Mouse (Mus musculus): ENCODE results near the gene Crebbp. TPM values are rescaled to one million over a fixed set of nuclear protein-coding genes. Genes with fewer than 3 reads are reported as not detected.
A peak's percentile ranks its signal among the peaks of the same experiment; 100 is the strongest.

The Crebbp gene
- polyA plus RNA-seq, 1 experiment from 2014 or later, result 8.8 TPM

DNA sequence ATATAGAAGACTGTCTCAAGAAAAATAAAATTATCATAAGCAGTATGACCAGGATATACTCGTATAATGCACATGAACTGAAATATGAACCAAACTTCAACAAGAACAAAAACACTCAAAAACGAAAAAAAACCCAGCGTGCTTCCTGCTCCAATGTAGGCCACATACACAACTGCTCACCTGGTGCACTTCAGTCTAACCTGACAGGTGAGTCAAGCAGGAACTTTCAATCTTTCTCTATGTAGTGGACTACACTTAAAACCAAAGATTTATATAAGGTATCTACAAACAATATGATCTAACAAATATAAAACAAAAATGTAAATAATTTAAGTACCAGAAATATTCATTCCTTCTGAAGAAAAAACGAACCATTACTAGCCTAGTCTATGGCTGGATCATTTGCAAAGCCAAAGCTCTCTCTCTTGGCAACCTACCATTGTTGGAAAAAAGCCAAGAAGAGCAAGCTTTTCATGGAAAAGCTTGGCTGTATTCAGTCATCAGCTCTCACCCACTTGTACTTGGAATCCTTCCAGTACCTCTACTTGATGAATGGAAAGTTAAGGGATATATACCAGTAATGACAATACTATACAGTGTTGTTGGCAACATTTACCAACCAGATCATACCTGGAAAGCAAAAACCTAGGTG lies 53.4 kb downstream of the Crebbp start:
- no peak overlapping the region for H3K9ac ChIP-seq
- no peak for DNase-seq
- no peak for ATAC-seq (ENCODE audit: low read depth)
- peaks cover 4% of the 10 kb centered on the region; the same call in 1 of the 2 replicates for H3K36me3 ChIP-seq
- no peaks in the 10 kb centered on the region for H3K9me3 ChIP-seq (replicated peaks)
- no peak overlapping the region for H3K4me2 ChIP-seq
- WGBS (ENCODE audit: insufficient replicate concordance), result 77% methylated on average over 4 of the region's 4 CpGs
- H3K4me1 ChIP-seq (replicated peaks), result peaks cover 27% of the 10 kb centered on the region
- no peak overlapping the region for H3K27ac ChIP-seq
- H3K4me3 ChIP-seq (replicated peaks), result no peak overlapping the region
- no peaks in the 10 kb centered on the region for H3K27me3 ChIP-seq

DNA sequence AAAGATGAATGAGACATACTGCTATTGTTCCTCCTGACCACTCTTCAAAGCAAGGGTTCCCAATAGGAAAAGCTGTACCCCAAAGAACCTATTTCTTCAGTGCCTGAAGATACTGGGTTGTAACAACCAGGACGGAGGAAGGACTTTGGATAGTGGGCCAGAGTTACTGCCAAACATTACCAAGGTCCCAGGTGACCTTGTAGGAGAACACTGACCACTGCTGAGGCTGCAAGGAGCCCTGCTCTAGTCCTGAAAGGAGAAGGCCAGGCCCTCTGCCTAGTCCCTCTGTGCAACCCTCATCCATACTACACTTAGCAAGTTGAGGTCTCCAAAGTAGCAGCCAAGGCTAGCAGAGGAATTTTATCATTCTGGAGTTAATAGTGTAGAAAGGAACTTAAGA lies 60.7 kb downstream of the Crebbp start:
- WGBS (ENCODE audit: insufficient replicate concordance), result 88% methylated on average over 1 of the region's 1 CpGs
- no peak overlapping the region for H3K9ac ChIP-seq
- H3K36me3 ChIP-seq, result peaks cover 9% of the 10 kb centered on the region

DNA sequence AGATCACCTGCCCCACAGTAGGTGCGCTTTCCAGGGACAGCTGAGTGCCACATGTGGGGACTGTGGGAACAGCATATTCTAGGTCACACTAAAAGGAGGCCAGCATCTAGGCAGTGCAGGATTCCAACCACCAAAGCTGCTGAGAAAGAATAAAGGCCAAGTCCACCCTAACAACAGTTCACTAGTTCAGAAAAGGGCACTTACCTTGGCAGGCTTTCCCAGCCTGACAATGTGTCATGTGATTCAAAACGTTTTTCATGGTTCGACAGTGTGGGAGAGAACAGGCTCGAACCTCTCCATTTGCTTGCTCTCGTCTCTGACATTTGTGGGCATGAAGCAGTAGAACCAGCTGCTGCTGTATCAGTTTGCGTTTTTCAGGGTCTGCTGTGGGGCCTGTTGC lies 75.3 kb downstream of the Crebbp start:
- 77% methylated on average over 6 of the region's 6 CpGs for WGBS (ENCODE audit: insufficient replicate concordance)
- no peaks in the 10 kb centered on the region for H3K27me3 ChIP-seq
- H3K4me1 ChIP-seq (replicated peaks), result peaks cover 7% of the 10 kb centered on the region
- H3K9me3 ChIP-seq (replicated peaks), result no peaks in the 10 kb centered on the region
- H3K27ac ChIP-seq, result no peak overlapping the region
- no peak for DNase-seq
- ATAC-seq (ENCODE audit: low read depth), result no peak
- H3K4me2 ChIP-seq, result no peak overlapping the region
- no peak overlapping the region for H3K4me3 ChIP-seq (replicated peaks)
- peaks cover 27% of the 10 kb centered on the region for H3K36me3 ChIP-seq
- H3K9ac ChIP-seq, result no peak overlapping the region

More for the DNA sequence above, 60.7 kb downstream of the Crebbp start:
- Histone ChIP-seq H3K9me3 (replicated peaks) (no peaks in the 10 kb centered on the region), H3K4me2 (no peak overlapping the region), H3K4me3 (replicated peaks) (no peak overlapping the region), H3K27ac (no peak overlapping the region), H3K27me3 (no peaks in the 10 kb centered on the region), H3K4me1 (replicated peaks) (peaks cover 31% of the 10 kb centered on the region)
- ATAC-seq (ENCODE audit: low read depth) (no peak), DNase-seq (no peak)

DNA sequence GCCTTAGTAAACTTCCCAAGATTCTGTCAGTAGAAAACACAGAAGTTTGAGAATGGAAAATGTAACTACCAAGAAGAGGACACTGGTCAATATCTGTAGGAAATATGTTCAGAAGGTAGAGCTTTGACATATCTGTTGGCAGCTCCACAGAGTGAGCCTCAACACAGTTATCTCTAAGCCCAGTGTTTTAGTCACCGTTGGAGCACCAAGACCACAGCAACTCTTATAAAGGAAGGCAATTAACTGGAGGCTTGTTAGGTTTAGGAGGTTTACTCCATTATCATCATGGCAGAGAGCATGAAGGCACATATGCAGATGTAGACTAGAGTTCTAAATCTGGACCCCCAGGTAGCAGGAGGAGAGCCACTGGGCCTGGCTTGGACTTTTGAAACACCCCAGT lies 80.0 kb downstream of the Crebbp start:
- H3K4me2 ChIP-seq, result no peak overlapping the region
- no peaks in the 10 kb centered on the region for H3K27me3 ChIP-seq
- WGBS (ENCODE audit: insufficient replicate concordance), result 30% methylated on average over 1 of the region's 1 CpGs
- no peak overlapping the region for H3K4me3 ChIP-seq (replicated peaks)
- no peak for DNase-seq
- no peaks in the 10 kb centered on the region for H3K9me3 ChIP-seq (replicated peaks)
- peaks cover 32% of the 10 kb centered on the region for H3K36me3 ChIP-seq
- H3K9ac ChIP-seq, result no peak overlapping the region
- 0 out of 2 replicates have a peak, but pooled peaks have one; percentile 43 for ATAC-seq (ENCODE audit: low read depth)
- peaks cover 7% of the 10 kb centered on the region for H3K4me1 ChIP-seq (replicated peaks)
- H3K27ac ChIP-seq, result peak overlapping the region; percentile 43; the same call in 1 of the 2 replicates

DNA sequence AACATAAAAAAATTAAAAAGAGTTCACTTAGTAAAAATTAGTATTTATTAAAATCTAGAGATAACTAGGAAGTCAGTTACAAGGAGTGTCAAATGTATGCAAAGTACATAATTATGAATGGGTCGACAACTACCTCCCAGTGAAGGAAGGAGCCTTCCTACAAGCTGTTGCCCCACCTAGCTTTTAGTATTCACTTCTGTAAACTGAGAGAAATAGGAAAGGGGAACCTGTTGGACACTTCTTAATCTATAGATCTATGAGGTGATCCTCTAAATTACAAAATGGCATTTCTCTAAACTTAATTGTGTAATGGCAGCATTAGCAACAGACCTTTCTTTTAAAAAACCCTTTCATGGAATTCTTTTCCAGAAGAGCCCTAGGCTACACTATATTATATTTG lies 84.9 kb downstream of the Crebbp start:
- H3K4me1 ChIP-seq (replicated peaks), result peaks cover 3% of the 10 kb centered on the region
- no peak overlapping the region for H3K4me3 ChIP-seq (replicated peaks)
- H3K27ac ChIP-seq, result no peak overlapping the region
- ATAC-seq (ENCODE audit: low read depth) (no peak), DNase-seq (no peak)
- no peak overlapping the region for H3K4me2 ChIP-seq
- no peaks in the 10 kb centered on the region for H3K27me3 ChIP-seq
- whole genome bisulfite sequencing (ENCODE audit: insufficient replicate concordance), result 59% methylated on average over 1 of the region's 1 CpGs
- H3K9ac ChIP-seq, result no peak overlapping the region
- peaks cover 42% of the 10 kb centered on the region for H3K36me3 ChIP-seq
- H3K9me3 ChIP-seq (replicated peaks), result no peaks in the 10 kb centered on the region

DNA sequence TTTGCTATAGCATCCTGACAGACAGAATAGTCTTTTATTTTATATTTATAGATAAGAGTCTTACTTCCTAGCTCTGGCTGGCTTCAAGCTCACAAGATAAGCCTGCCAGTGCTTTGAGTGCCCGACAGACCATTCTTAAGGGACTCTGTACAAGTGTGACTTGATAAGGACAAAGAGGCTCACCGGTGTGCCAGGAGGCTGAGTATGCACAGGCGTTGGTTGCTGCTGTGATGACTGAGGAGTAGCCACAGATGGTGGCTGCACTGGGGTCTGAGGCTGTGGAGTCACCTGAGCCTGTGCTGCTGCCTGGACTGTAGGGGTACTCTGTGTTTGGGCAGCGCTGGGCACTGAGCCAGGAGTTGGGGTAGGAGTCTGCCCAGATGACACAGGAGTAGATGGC lies 96.7 kb downstream of the Crebbp start:
- H3K4me1 ChIP-seq (replicated peaks), result peaks cover 6% of the 10 kb centered on the region
- 34% methylated on average over 4 of the region's 4 CpGs for WGBS (ENCODE audit: insufficient replicate concordance)
- no peaks in the 10 kb centered on the region for H3K27me3 ChIP-seq
- H3K4me3 ChIP-seq (replicated peaks), result no peak overlapping the region
- H3K36me3 ChIP-seq, result peaks cover 84% of the 10 kb centered on the region
- H3K27ac ChIP-seq, result peak overlapping the region; percentile 39; the same call in 1 of the 2 replicates
- DNase-seq, result peak; percentile 15
- peak; percentile 88 for ATAC-seq (ENCODE audit: low read depth)
- H3K9me3 ChIP-seq (replicated peaks), result no peaks in the 10 kb centered on the region
- no peak overlapping the region for H3K9ac ChIP-seq
- H3K4me2 ChIP-seq, result no peak overlapping the region

- ATAC-seq (ENCODE audit: low read depth), result peak; percentile 67
- H3K27ac ChIP-seq, result no peak overlapping the region
Measured at GRCm38 (mm10) chr16:4100374-4100773, 113.4 kb downstream of the Crebbp start.

DNA sequence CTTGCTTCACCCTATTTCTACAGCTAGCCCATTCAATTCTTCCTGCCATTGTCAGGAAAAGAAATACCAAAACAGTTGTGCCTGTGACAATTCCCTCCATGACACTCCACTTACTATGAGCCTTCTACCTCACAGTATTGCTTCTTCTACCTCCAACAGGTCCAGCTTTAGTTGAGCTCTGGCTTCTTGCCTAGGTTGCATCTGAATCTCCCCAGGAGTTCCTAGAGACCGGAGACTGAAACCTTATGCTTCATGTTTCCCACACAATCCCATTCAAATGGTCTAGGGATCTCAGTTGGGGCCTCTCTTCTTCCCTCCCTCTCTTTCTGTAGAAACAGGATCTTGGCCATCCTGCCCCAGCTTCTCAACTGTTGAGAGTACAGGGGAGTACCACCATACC lies 116.3 kb downstream of the Crebbp start:
- peaks cover 67% of the 10 kb centered on the region for H3K36me3 ChIP-seq
- WGBS (ENCODE audit: insufficient replicate concordance), result 94% methylated on average over 1 of the region's 1 CpGs
- H3K4me1 ChIP-seq (replicated peaks), result peaks cover 9% of the 10 kb centered on the region
- no peaks in the 10 kb centered on the region for H3K27me3 ChIP-seq
- H3K9ac ChIP-seq, result no peak overlapping the region
- no peak for DNase-seq
- no peaks in the 10 kb centered on the region for H3K9me3 ChIP-seq (replicated peaks)
- H3K27ac ChIP-seq, result no peak overlapping the region
- ATAC-seq (ENCODE audit: low read depth), result no peak
- H3K4me2 ChIP-seq, result no peak overlapping the region
- H3K4me3 ChIP-seq (replicated peaks), result no peak overlapping the region

More at GRCm38 (mm10) chr16:4100374-4100773, 113.4 kb downstream of the Crebbp start:
- no peaks in the 10 kb centered on the region for H3K9me3 ChIP-seq (replicated peaks)
- H3K36me3 ChIP-seq, result peaks cover 47% of the 10 kb centered on the region
- no peak overlapping the region for H3K4me3 ChIP-seq (replicated peaks)
- DNase-seq, result no peak
- H3K4me1 ChIP-seq (replicated peaks), result peaks cover 9% of the 10 kb centered on the region
- no peaks in the 10 kb centered on the region for H3K27me3 ChIP-seq
- no peak overlapping the region for H3K9ac ChIP-seq
- WGBS (ENCODE audit: insufficient replicate concordance), result 65% methylated on average over 2 of the region's 2 CpGs
- H3K4me2 ChIP-seq, result no peak overlapping the region

- H3K36me3 ChIP-seq, result peaks cover 72% of the 10 kb centered on the region
- H3K9ac ChIP-seq, result no peak overlapping the region
- H3K9me3 ChIP-seq (replicated peaks), result no peaks in the 10 kb centered on the region
- H3K27me3 ChIP-seq, result no peaks in the 10 kb centered on the region
- no peak for DNase-seq
- no peak overlapping the region for H3K27ac ChIP-seq
- no peak overlapping the region for H3K4me2 ChIP-seq
- peaks cover 9% of the 10 kb centered on the region for H3K4me1 ChIP-seq (replicated peaks)
- no peak overlapping the region for H3K4me3 ChIP-seq (replicated peaks)
- ATAC-seq (ENCODE audit: low read depth), result peak; percentile 72
Measured at GRCm38 (mm10) chr16:4096898-4097297, 116.9 kb downstream of the Crebbp start.

DNA sequence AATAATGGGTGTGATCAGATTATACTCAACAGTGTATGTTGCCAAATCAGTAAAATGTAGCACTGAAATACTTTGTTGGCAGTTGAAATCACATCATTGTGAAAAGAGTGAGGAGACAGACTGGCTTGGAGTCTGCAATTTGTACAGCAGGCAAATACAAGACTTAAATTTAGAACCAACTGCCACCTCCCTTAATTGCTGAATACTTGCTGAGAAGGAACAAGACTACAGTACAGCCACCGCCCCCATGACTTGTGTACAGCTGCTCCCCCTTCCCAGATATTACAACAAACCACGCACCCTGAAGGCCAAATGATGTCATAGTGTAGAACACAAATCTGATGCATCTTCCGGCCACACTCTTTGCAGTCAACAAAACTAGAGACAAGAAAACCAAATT lies 117.7 kb downstream of the Crebbp start:
- DNase-seq, result no peak
- no peak overlapping the region for H3K4me2 ChIP-seq
- no peaks in the 10 kb centered on the region for H3K9me3 ChIP-seq (replicated peaks)
- ATAC-seq (ENCODE audit: low read depth), result no peak
- H3K27ac ChIP-seq, result no peak overlapping the region
- no peaks in the 10 kb centered on the region for H3K27me3 ChIP-seq
- 82% methylated on average over 3 of the region's 3 CpGs for WGBS (ENCODE audit: insufficient replicate concordance)
- H3K4me3 ChIP-seq (replicated peaks), result no peak overlapping the region
- peaks cover 77% of the 10 kb centered on the region for H3K36me3 ChIP-seq
- H3K4me1 ChIP-seq (replicated peaks), result peaks cover 9% of the 10 kb centered on the region
- H3K9ac ChIP-seq, result no peak overlapping the region

DNA sequence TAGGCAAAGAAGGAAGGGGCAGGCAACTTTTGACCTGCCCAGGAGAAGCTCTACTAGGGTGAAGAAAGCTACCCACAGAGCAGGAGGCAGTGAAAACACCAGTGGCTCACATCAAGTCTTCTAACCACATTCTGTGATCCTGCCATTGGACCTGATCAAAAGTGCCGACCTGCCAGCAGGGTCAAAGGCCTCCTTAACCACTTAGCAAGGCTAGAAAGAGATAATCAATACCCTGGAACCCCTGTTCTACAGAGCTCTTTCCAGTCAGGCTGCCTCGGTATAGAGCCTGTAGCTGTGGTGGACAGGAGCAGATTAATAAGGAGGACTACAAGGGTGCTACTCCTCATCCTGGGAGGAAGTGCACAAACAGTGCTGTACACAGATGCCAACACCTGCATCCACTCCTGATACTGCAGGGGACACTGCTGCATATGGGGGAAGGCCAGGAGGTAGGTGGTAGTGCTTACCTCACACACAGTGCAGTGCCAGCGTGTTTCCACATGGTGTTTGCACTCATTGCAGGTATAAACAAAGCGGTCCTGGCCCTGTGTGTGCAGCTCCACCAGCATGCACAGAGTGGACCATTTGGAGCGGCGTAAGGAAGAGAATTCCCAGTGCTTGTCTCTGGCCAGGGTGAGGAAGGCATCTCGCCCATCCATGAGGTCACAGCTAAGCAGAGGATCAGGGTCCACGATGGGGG lies 126.4 kb downstream of the Crebbp start:
- no peak overlapping the region for H3K9ac ChIP-seq
- WGBS (ENCODE audit: insufficient replicate concordance), result 76% methylated on average over 8 of the region's 8 CpGs
- peak; percentile 65 for ATAC-seq (ENCODE audit: low read depth)
- no peak overlapping the region for H3K27ac ChIP-seq
- H3K36me3 ChIP-seq, result peaks cover 84% of the 10 kb centered on the region
- no peaks in the 10 kb centered on the region for H3K9me3 ChIP-seq (replicated peaks)
- H3K4me1 ChIP-seq (replicated peaks), result no peaks in the 10 kb centered on the region; the same call in 1 of the 2 replicates
- no peaks in the 10 kb centered on the region for H3K27me3 ChIP-seq
- DNase-seq, result no peak
- no peak overlapping the region for H3K4me3 ChIP-seq (replicated peaks)
- H3K4me2 ChIP-seq, result no peak overlapping the region
